Mouse (Mus musculus) G1E (cell line): ENCODE results near the gene Ptpn3. TPM values are rescaled to one million over a fixed set of nuclear protein-coding genes. Genes with fewer than 3 reads are reported as not detected.

Experiments used
- ATAC-seq: 2 replicates; pipeline ENCODE4 v1.8.0; 2016; ENCODE audit warnings: mild to moderate bottlenecking; ENCODE audit not compliant: insufficient number of reproducible peaks, poor library complexity, low FRiP score, severe bottlenecking; ENCODE audit errors: extremely low read depth
- DNase-seq: peaks from one replicate; pipeline ENCODE4 v3.0.0; 2012; ENCODE audit warnings: low spot score
- H3K27me3 ChIP-seq: 2 replicates; pipeline ENCODE4 v1.6.1; 2012; ENCODE audit warnings: mild to moderate bottlenecking, low read length, inconsistent platforms; ENCODE audit not compliant: insufficient read depth
- H3K36me3 ChIP-seq: replicated peaks from 2 replicates; pipeline ENCODE3; 2012; ENCODE audit warnings: mild to moderate bottlenecking, inconsistent platforms
- H3K4me1 ChIP-seq: 2 replicates; pipeline ENCODE4 v1.6.1; 2012; ENCODE audit warnings: low read depth, low read length, inconsistent platforms, mixed read lengths; ENCODE audit not compliant: insufficient read depth
- H3K4me3 ChIP-seq: 2 replicates; pipeline ENCODE4 v1.5.1; 2012; ENCODE audit warnings: low read depth, mild to moderate bottlenecking, inconsistent platforms, low read length, moderate library complexity, mixed read lengths
- H3K9me3 ChIP-seq: replicated peaks from 2 replicates; pipeline ENCODE4 v1.6.1; 2012; ENCODE audit warnings: inconsistent platforms
- CTCF ChIP-seq: IDR thresholded peaks from 2 replicates; pipeline ENCODE4 v1.5.1; 2012; ENCODE audit warnings: low read depth, low read length, inconsistent platforms, mixed read lengths
- GATA1 ChIP-seq: IDR thresholded peaks from 2 replicates; pipeline ENCODE4 v1.6.1; 2012; ENCODE audit warnings: borderline replicate concordance, low read length, inconsistent platforms, mixed read lengths
- GATA2 ChIP-seq: IDR thresholded peaks from 2 replicates; pipeline ENCODE4 v1.6.1; 2012; ENCODE audit warnings: low read depth, low read length, inconsistent platforms, borderline replicate concordance
- POLR2AphosphoS5 ChIP-seq: IDR thresholded peaks from 2 replicates; pipeline ENCODE4 v1.6.1; 2012; ENCODE audit warnings: low read depth, low read length, inconsistent platforms; ENCODE audit not compliant: insufficient replicate concordance
- TAL1 ChIP-seq: conservative IDR thresholded peaks from 2 replicates; pipeline ENCODE4 v1.6.1; 2012; ENCODE audit warnings: low read depth, low read length, inconsistent platforms, mixed read lengths
- polyA plus RNA-seq: library from polyadenylated mRNA; stranded (reverse); fragments of >175 nt; gene quantifications from 2 replicates; pipeline ENCODE4 v1.2.3, GENCODE M21; 2012
- total RNA-seq, 2 experiments: library from RNA; stranded (forward) in 1 of 2; stranded (reverse) in 1 of 2; fragments of 200-1000 nt in 1 of 2; fragments of >200 nt in 1 of 2; fragmentation: Nextera tagmentation in 1 of 2; gene quantifications; 2 replicates each; pipeline ENCODE4 v1.2.3; 2014 to 2017

Ptpn3 gene
- total and polyA plus RNA-seq, 3 experiments = under 0.01 TPM; not detected in 2

GRCm38 (mm10) chr4:57299701-57300468 is 1.8 kb downstream of the Ptpn3 start:
- no peaks in the 10 kb centered on the region for H3K4me1 ChIP-seq
- peaks cover 72% of the 10 kb centered on the region for H3K9me3 ChIP-seq
- DNase-seq = no peak
- no peaks in the 10 kb centered on the region for H3K27me3 ChIP-seq
- no peak for TF ChIP-seq GATA1
- no peak for TF ChIP-seq CTCF
- TF ChIP-seq TAL1 = no peak
- TF ChIP-seq GATA2 = no peak
- no peak for TF ChIP-seq POLR2AphosphoS5
- no peak for ATAC-seq
- no peaks in the 10 kb centered on the region for H3K36me3 ChIP-seq
- H3K4me3 ChIP-seq = peak overlapping the region; percentile 13; the same call in 1 of the 2 replicates

DNA sequence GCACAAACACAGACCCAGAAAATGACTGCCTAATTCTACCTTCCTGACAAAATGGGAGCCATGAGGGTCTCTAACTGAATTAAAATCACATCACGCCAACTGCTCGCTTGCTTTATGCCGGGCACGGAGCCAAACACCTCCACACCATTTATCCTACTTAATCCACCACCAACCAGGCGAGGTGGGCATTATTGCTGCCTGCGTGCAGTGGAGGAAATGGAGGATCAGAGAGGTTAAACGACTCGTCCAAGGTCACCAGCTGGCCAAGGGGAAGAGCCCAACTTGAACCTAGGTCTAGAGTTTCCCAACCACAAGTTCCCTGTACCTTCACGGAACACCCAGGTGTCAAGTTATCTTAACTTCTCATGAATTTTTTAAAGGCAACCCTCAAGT is 2.3 kb downstream of the Ptpn3 start:
- Histone ChIP-seq H3K9me3 (peaks cover 71% of the 10 kb centered on the region), H3K36me3 (no peaks in the 10 kb centered on the region), H3K4me3 (no peak overlapping the region; the same call in 1 of the 2 replicates), H3K27me3 (no peaks in the 10 kb centered on the region), H3K4me1 (no peaks in the 10 kb centered on the region)
- ATAC-seq = no peak
- TF ChIP-seq GATA2 (no peak), GATA1 (no peak), CTCF (no peak), TAL1 (no peak), POLR2AphosphoS5 (no peak)
- DNase-seq = no peak

DNA sequence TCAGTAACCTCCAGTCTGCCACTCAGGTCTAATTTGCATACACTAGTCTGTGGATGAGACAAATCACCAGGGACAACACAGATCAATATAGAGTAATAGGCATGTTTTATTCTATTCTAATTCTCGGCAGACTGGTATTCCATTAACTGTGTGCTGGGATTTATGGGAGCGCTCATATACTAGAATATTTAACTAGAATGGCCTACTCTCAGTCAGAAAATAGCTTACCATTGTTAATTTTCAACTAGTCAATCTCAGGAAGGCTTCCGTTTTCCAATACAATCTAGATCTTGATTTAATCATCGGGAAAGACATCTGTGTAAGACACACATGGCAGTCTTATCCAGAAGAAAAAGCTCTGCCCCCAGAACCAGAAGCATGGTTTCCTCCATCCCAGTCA is 3.5 kb downstream of the Ptpn3 start:
- ATAC-seq (no peak), DNase-seq (no peak)
- Histone ChIP-seq H3K9me3 (peaks cover 75% of the 10 kb centered on the region), H3K4me1 (no peaks in the 10 kb centered on the region), H3K27me3 (no peaks in the 10 kb centered on the region), H3K36me3 (no peaks in the 10 kb centered on the region), H3K4me3 (no peak overlapping the region)
- TF ChIP-seq GATA2 = no peak
- no peak for TF ChIP-seq TAL1
- no peak for TF ChIP-seq POLR2AphosphoS5
- no peak for TF ChIP-seq CTCF
- no peak for TF ChIP-seq GATA1

- H3K4me1 ChIP-seq = no peaks in the 10 kb centered on the region
- no peaks in the 10 kb centered on the region for H3K36me3 ChIP-seq
- ATAC-seq = no peak
- TF ChIP-seq TAL1 = no peak
- H3K4me3 ChIP-seq = no peak overlapping the region; the same call in 1 of the 2 replicates
- no peaks in the 10 kb centered on the region for H3K27me3 ChIP-seq
- H3K9me3 ChIP-seq = peaks cover 76% of the 10 kb centered on the region
- no peak for DNase-seq
These were observed 6.5 kb downstream of the Ptpn3 start for GRCm38 (mm10) chr4:57294971-57295656.

DNA sequence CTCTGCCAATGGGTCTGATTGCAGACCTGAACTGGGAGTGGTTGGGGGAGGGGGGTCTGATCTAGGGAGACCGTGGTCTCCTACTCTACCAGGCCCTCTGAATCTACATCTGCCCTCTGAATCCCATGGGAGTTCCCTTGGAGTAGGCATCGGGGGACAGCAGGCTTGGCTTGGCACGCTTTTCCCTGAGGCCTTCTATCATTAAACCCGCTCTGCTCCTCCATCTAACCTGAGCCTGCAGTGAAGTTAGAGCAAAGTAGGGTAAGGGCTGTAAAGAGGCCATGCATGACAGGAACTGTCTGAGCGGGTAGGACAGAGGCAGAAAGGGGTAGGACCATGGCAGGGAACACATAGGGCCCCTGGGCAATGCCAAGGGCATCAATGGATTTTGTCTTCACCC is 9.0 kb downstream of the Ptpn3 start:
- H3K4me1 ChIP-seq = no peaks in the 10 kb centered on the region
- H3K9me3 ChIP-seq = peaks cover 76% of the 10 kb centered on the region
- no peak for TF ChIP-seq TAL1
- TF ChIP-seq GATA2 = no peak
- TF ChIP-seq GATA1 = no peak
- TF ChIP-seq CTCF = no peak
- TF ChIP-seq POLR2AphosphoS5 = no peak
- DNase-seq (no peak), ATAC-seq (no peak)
- no peaks in the 10 kb centered on the region for H3K27me3 ChIP-seq
- H3K36me3 ChIP-seq = no peaks in the 10 kb centered on the region
- no peak overlapping the region for H3K4me3 ChIP-seq

DNA sequence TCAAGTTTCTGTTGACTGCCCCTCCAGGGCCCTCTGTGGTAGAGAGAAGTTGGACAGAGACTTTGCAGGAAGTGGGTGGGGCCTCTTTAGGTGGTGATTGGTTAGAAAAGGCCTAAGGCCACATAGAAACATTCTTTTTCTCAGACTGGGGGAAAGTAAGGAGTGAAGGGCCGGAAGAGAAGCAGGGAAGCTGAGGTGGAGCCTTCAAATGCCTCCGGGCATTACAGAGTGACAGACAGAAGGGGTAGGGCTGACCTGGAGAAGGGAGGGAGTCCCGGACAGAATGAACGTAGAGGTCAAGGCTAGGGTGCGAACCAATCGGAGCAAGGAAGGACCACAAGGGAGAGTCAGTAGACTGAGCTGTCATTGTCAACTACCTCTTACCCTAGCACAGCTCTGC is 11.6 kb downstream of the Ptpn3 start:
- no peak overlapping the region for H3K4me3 ChIP-seq
- ATAC-seq = no peak
- peaks cover 61% of the 10 kb centered on the region for H3K9me3 ChIP-seq
- no peak for TF ChIP-seq POLR2AphosphoS5
- no peak for TF ChIP-seq CTCF
- TF ChIP-seq GATA2 = no peak
- TF ChIP-seq GATA1 = no peak
- no peak for TF ChIP-seq TAL1
- no peaks in the 10 kb centered on the region for H3K27me3 ChIP-seq
- H3K36me3 ChIP-seq = no peaks in the 10 kb centered on the region
- no peaks in the 10 kb centered on the region for H3K4me1 ChIP-seq
- DNase-seq = no peak

DNA sequence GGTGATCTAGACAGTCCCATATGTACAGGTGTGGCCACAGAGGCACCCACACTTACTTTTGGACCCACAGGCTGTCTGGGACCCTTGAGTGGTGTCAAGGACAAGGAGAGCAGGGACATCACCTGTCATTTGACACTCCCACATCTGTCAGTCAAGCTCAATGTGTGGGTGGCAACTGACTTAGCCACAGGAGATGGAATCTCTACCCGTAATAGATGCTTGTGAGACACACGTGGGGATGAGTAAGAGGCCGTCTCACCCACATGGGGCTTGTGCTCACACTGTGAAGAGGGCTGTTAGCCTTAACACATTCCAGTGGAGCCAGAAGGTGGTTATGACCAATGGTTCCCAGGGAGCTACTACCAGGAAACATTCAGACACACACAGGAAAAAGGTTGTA is 13.8 kb downstream of the Ptpn3 start:
- no peak for ATAC-seq
- no peaks in the 10 kb centered on the region for H3K4me1 ChIP-seq
- no peaks in the 10 kb centered on the region for H3K36me3 ChIP-seq
- TF ChIP-seq CTCF (no peak), POLR2AphosphoS5 (no peak), GATA2 (no peak), TAL1 (no peak), GATA1 (no peak)
- no peak overlapping the region for H3K4me3 ChIP-seq
- H3K27me3 ChIP-seq = no peaks in the 10 kb centered on the region
- no peak for DNase-seq
- H3K9me3 ChIP-seq = peaks cover 60% of the 10 kb centered on the region
